ENCODE assay signal across 7 mouse cellular contexts in genomic region chr16:50528677-50529510, GRCm38 (mm10).
DNase-seq lines count a peak whose midpoint lies in the region; ATAC-seq lines count a peak whose summit lies in the region.

No protein-coding gene starts in this region.

- peak overlapping the region; percentile 94 for H3K4me2 ChIP-seq in midbrain, embryonic 12.5 days (replicated peaks)

- no peaks in the 10 kb centered on the region for H3K36me3 ChIP-seq in limb, embryonic 10.5 days
- H3K36me3 ChIP-seq in midbrain, embryonic 12.5 days, result no peaks in the 10 kb centered on the region

- under 1% methylated on average over 81 of the region's 81 CpGs for WGBS in limb, embryonic 10.5 days
- under 1% methylated on average over 51 of the region's 81 CpGs for WGBS in midbrain, embryonic 12.5 days

- H3K27ac ChIP-seq in limb, embryonic 10.5 days, result peak overlapping the region; percentile 98
- H3K27ac ChIP-seq in midbrain, embryonic 12.5 days (replicated peaks), result peak overlapping the region; percentile 85

- peaks cover 31% of the 10 kb centered on the region for H3K4me1 ChIP-seq in limb, embryonic 10.5 days
- H3K4me1 ChIP-seq in midbrain, embryonic 12.5 days, result peaks cover 13% of the 10 kb centered on the region

- H3K27me3 ChIP-seq in limb, embryonic 10.5 days (ENCODE audit: low read depth, poor library complexity, severe bottlenecking), result no peaks in the 10 kb centered on the region
- peaks cover 3% of the 10 kb centered on the region; the same call in 1 of the 2 replicates for H3K27me3 ChIP-seq in midbrain, embryonic 12.5 days

- DNase-seq in adrenal gland, adult 8-10 months, result peak; percentile 76
- peak; percentile 83 for DNase-seq in embryo, embryonic 9.5 days (ENCODE audit: extremely low spot score)
- peak; percentile 99 for DNase-seq in heart, adult 11 months
- peak; percentile 81 for DNase-seq in kidney, adult 18-20 months
- peak; percentile 81 for DNase-seq in limb, embryonic 10.5 days (ENCODE audit: low spot score)
- peak; percentile 14 for DNase-seq in spleen, adult 12 weeks (ENCODE audit: low spot score)

- peak; percentile 83 for ATAC-seq in midbrain, embryonic 12.5 days (ENCODE audit: low FRiP score, low read depth)

- H3K9ac ChIP-seq in midbrain, embryonic 12.5 days (replicated peaks), result peak overlapping the region; percentile 83

- peak overlapping the region; percentile 89 for H3K4me3 ChIP-seq in limb, embryonic 10.5 days
- H3K4me3 ChIP-seq in midbrain, embryonic 12.5 days, result peak overlapping the region; percentile 74

- H3K9me3 ChIP-seq in limb, embryonic 10.5 days (replicated peaks), result no peaks in the 10 kb centered on the region
- H3K9me3 ChIP-seq in midbrain, embryonic 12.5 days, result no peaks in the 10 kb centered on the region

Comparison
In these comparisons a context has a peak if more than half of its experiments do, and no peak if none do; other contexts are left out.
1. Peak in every context shown above with its lines: DNase-seq, ATAC-seq, H3K4me3 ChIP-seq and H3K27ac ChIP-seq.
2. DNase-seq: peak in every context shown above with its lines; median percentile 99 in heart, adult 11 months; 83 in embryo, embryonic 9.5 days; 81 in kidney, adult 18-20 months; 81 in limb, embryonic 10.5 days; 76 in adrenal gland, adult 8-10 months; 14 in spleen, adult 12 weeks.